Mouse (Mus musculus) left cerebral cortex, postnatal 14 days (tissue): ENCODE measurements around the gene Gm8947. TPM values are rescaled to one million over a fixed set of nuclear protein-coding genes. Genes with fewer than 3 reads are reported as not detected.
"Not testable (repeated sequence)": the region's sequence is repeated elsewhere in the genome, so short reads cannot be mapped to it uniquely, and the experiment has no call there.

Experiments
- DNase-seq, 2 experiments: peaks; one replicate each; pipeline ENCODE4 v3.0.0; 2021 to 2022; ENCODE audit warnings: low spot score in 2 of 2, mixed read lengths in 1 of 2
- intact Hi-C: fragments of 180-260 bp; cut with DNase I; formaldehyde crosslinking; loops from one replicate; pipeline ENCODE4 v1.15.1; 2025
- long read RNA-seq, 2 experiments: library from polyadenylated mRNA; stranded (forward); transcript quantifications; one replicate each; pipeline ENCODE4 v2.0.0; 2021
- total RNA-seq, 2 experiments: library from RNA; stranded (reverse); gene quantifications; 2 replicates each; pipeline ENCODE4 v1.2.3; 2021

The Gm8947 gene
- not detected for total RNA-seq
- long read RNA-seq, experiment 1, result 0 reads
- long read RNA-seq, experiment 2, result 0 reads

- DNase-seq, intact Hi-C loops: not testable (repeated sequence)
These were observed at the start of gene Gm8947 for GRCm38 (mm10) chr1:151192075-151192474. TSS of gene Gm8947 (plus strand) at chr1:151192376.

GRCm38 (mm10) chr1:151144471-151145146 is 47.6 kb upstream of the Gm8947 start:
- intact Hi-C loops, result no loop called here
- no peak for DNase-seq

- intact Hi-C loops, result no loop called here
- no peak for DNase-seq
These were observed 44.4 kb upstream of the Gm8947 start for GRCm38 (mm10) chr1:151147801-151148200.

GRCm38 (mm10) chr1:151150211-151150610 is 42.0 kb upstream of the Gm8947 start:
- intact Hi-C loops, result no loop called here
- no peak for DNase-seq

- intact Hi-C loops, result no loop called here
- DNase-seq, result no peak
These were observed 41.1 kb upstream of the Gm8947 start for GRCm38 (mm10) chr1:151151089-151151488.

GRCm38 (mm10) chr1:151153056-151153652 is 39.0 kb upstream of the Gm8947 start:
- intact Hi-C loops, result no loop called here
- no peak for DNase-seq

- DNase-seq, intact Hi-C loops: not testable (repeated sequence)
These were observed 38.0 kb upstream of the Gm8947 start for GRCm38 (mm10) chr1:151154131-151154530.

GRCm38 (mm10) chr1:151156129-151156528 is 36.0 kb upstream of the Gm8947 start:
- DNase-seq, result no peak
- intact Hi-C loops, result no loop called here

- no peak for DNase-seq
- intact Hi-C loops, result no loop called here
These were observed 35.2 kb upstream of the Gm8947 start for GRCm38 (mm10) chr1:151156777-151157632.

- DNase-seq, result no peak
- intact Hi-C loops, result no loop called here
These were observed 34.0 kb upstream of the Gm8947 start for GRCm38 (mm10) chr1:151157963-151158856.

GRCm38 (mm10) chr1:151158857-151159510 is 33.2 kb upstream of the Gm8947 start:
- intact Hi-C loops, result no loop called here
- no peak for DNase-seq

GRCm38 (mm10) chr1:151166031-151166430 is 26.1 kb upstream of the Gm8947 start:
- intact Hi-C loops, result no loop called here
- DNase-seq, result no peak

GRCm38 (mm10) chr1:151167297-151168047 is 24.7 kb upstream of the Gm8947 start:
- DNase-seq, result no peak
- intact Hi-C loops, result no loop called here

- no peak for DNase-seq
- intact Hi-C loops, result no loop called here
These were observed 23.5 kb upstream of the Gm8947 start for GRCm38 (mm10) chr1:151168637-151169036.

- intact Hi-C loops, result no loop called here
- peak in 1 of 2 experiments; percentile 20 for DNase-seq
These were observed 20.4 kb upstream of the Gm8947 start for GRCm38 (mm10) chr1:151171572-151172461.

GRCm38 (mm10) chr1:151177030-151177936 is 14.9 kb upstream of the Gm8947 start:
- intact Hi-C loops, result no loop called here
- peak in 1 of 2 experiments; percentile 25 for DNase-seq
